Comparison of ENCODE assay signal across 8 mouse cellular contexts in genomic region chr5:33683897-33684652, GRCm38 (mm10). TPM values are rescaled to one million over a fixed set of nuclear protein-coding genes. Genes with fewer than 3 reads are reported as not detected.
A peak's percentile ranks its signal among the peaks of the same experiment; 100 is the strongest.
DNase-seq lines count a peak whose midpoint lies in the region; ATAC-seq lines count a peak whose summit lies in the region.
"Had no signal": no experiment of that assay in that cellular context is flagged by ENCODE, and none has a peak within 500 bp of the region (broad histone marks: within the 10 kb centered on the region; RNA-seq: fewer than 3 reads in every experiment).

No protein-coding gene starts in this region.

- peak; percentile 40 for DNase-seq in thymus, postnatal 0 days (ENCODE audit: low spot score)
- no peak for DNase-seq in thymus, adult 18-20 months
- peak; percentile 39 for DNase-seq in embryo, embryonic 11.5 days (ENCODE audit: low read depth, low spot score)
- DNase-seq in heart, postnatal 10 days = peak; percentile 66 to 78
- DNase-seq in layer of hippocampus, adult 9-11 months = peak; percentile 42
- no peak for DNase-seq in T-cell, adult 2 months (ENCODE audit: low spot score)

- no peak overlapping the region for H3K27ac ChIP-seq in midbrain, embryonic 16.5 days (ENCODE audit: low read length)

- no peaks in the 10 kb centered on the region for H3K4me1 ChIP-seq in midbrain, embryonic 16.5 days (ENCODE audit: control insufficient read depth, insufficient read depth, low read length)

- 48% methylated on average over 7 of the region's 7 CpGs for WGBS in midbrain, embryonic 16.5 days

- ATAC-seq in midbrain, embryonic 16.5 days = peak; percentile 58; the same call in 1 of the 2 replicates

- H3K27me3 ChIP-seq in midbrain, embryonic 16.5 days (ENCODE audit: control insufficient read depth, insufficient read depth, low read depth, low read length) = peaks cover 9% of the 10 kb centered on the region

- H3K4me3 ChIP-seq in midbrain, embryonic 16.5 days (ENCODE audit: low read depth, low read length) = no peak overlapping the region
- H3K4me3 ChIP-seq: myocyte had no signal

- H3K9me3 ChIP-seq in midbrain, embryonic 16.5 days (replicated peaks; ENCODE audit: control insufficient read depth, low read length, poor library complexity, severe bottlenecking) = no peaks in the 10 kb centered on the region

- H3K9ac ChIP-seq in midbrain, embryonic 16.5 days (ENCODE audit: low read depth, low read length) = no peak overlapping the region

- intact Hi-C loops in heart, postnatal 10 days (cut with DNase I) = loop anchor here (1.0 kb wide), 1 partner anchor 54 kb away; no protein-coding TSS in a partner anchor

- no peaks in the 10 kb centered on the region for H3K36me3 ChIP-seq in midbrain, embryonic 16.5 days (ENCODE audit: control insufficient read depth, insufficient read depth, low read length)

- no peak overlapping the region for H3K4me2 ChIP-seq in midbrain, embryonic 16.5 days (ENCODE audit: low read length)

RNA-seq across cellular contexts. Expression of gene Tmem129, which starts 25.9 kb away (rescaled TPM):
- polyA plus RNA-seq in thymus, postnatal 0 days (2015; fragmentation: Nextera tagmentation; extraction: Ambion mirVana) = 28.4 and 30.8 TPM in 2 replicates
- 10 to 100 TPM; 16.5 to 20.8 TPM for total RNA-seq in heart, postnatal 10 days (2021)
- polyA plus RNA-seq in midbrain, embryonic 16.5 days (2015; fragmentation: Nextera tagmentation; extraction: Ambion mirVana) = 29.1 and 29.7 TPM in 2 replicates

RNA-seq across cellular contexts. Expression of gene Tacc3, which starts 26.1 kb away (rescaled TPM):
- 195 and 217 TPM in 2 replicates for polyA plus RNA-seq in thymus, postnatal 0 days (2015; fragmentation: Nextera tagmentation; extraction: Ambion mirVana)
- 10 to 100 TPM; 16.8 to 20.7 TPM for total RNA-seq in heart, postnatal 10 days (2021)
- 25.0 and 28.4 TPM in 2 replicates for polyA plus RNA-seq in midbrain, embryonic 16.5 days (2015; fragmentation: Nextera tagmentation; extraction: Ambion mirVana)

RNA-seq across cellular contexts. Expression of gene Slbp, which starts 31.7 kb away (rescaled TPM):
- 353 and 376 TPM in 2 replicates for polyA plus RNA-seq in thymus, postnatal 0 days (2015; fragmentation: Nextera tagmentation; extraction: Ambion mirVana)
- total RNA-seq in heart, postnatal 10 days (2021) = 10 to 100 TPM; 27.6 to 29.5 TPM
- 119 and 123 TPM in 2 replicates for polyA plus RNA-seq in midbrain, embryonic 16.5 days (2015; fragmentation: Nextera tagmentation; extraction: Ambion mirVana)

RNA-seq across cellular contexts. Expression of gene Fgfr3, which starts 37.4 kb away (rescaled TPM):
- 0.67 and 0.73 TPM in 2 replicates for polyA plus RNA-seq in thymus, postnatal 0 days (2015; fragmentation: Nextera tagmentation; extraction: Ambion mirVana)
- total RNA-seq in heart, postnatal 10 days (2021) = 10 to 100 TPM in 1 of 2 experiments, 1 to 10 TPM in 1; 8.0 to 14.3 TPM
- polyA plus RNA-seq in midbrain, embryonic 16.5 days (2015; fragmentation: Nextera tagmentation; extraction: Ambion mirVana) = 19.1 and 23.9 TPM in 2 replicates

RNA-seq across cellular contexts. Expression of gene Gm9903, which starts 54.4 kb away (rescaled TPM):
- polyA plus RNA-seq in thymus, postnatal 0 days (2015; fragmentation: Nextera tagmentation; extraction: Ambion mirVana) = 0.44 and 0.60 TPM in 2 replicates
- 1 to 10 TPM; 1.2 TPM for total RNA-seq in heart, postnatal 10 days (2021)
- 0.70 and 0.89 TPM in 2 replicates for polyA plus RNA-seq in midbrain, embryonic 16.5 days (2015; fragmentation: Nextera tagmentation; extraction: Ambion mirVana)

Comparison
In these comparisons a context has a peak if more than half of its experiments do, and no peak if none do; other contexts are left out.
1. DNase-seq: peak in thymus, postnatal 0 days (single experiment), embryo, embryonic 11.5 days (single experiment), heart, postnatal 10 days (2 of 2) and layer of hippocampus, adult 9-11 months (single experiment); none in thymus, adult 18-20 months (0 of 2) and T-cell, adult 2 months (single experiment).